Comparison of ENCODE assay signal across 7 mouse cellular contexts in the genomic region with DNA sequence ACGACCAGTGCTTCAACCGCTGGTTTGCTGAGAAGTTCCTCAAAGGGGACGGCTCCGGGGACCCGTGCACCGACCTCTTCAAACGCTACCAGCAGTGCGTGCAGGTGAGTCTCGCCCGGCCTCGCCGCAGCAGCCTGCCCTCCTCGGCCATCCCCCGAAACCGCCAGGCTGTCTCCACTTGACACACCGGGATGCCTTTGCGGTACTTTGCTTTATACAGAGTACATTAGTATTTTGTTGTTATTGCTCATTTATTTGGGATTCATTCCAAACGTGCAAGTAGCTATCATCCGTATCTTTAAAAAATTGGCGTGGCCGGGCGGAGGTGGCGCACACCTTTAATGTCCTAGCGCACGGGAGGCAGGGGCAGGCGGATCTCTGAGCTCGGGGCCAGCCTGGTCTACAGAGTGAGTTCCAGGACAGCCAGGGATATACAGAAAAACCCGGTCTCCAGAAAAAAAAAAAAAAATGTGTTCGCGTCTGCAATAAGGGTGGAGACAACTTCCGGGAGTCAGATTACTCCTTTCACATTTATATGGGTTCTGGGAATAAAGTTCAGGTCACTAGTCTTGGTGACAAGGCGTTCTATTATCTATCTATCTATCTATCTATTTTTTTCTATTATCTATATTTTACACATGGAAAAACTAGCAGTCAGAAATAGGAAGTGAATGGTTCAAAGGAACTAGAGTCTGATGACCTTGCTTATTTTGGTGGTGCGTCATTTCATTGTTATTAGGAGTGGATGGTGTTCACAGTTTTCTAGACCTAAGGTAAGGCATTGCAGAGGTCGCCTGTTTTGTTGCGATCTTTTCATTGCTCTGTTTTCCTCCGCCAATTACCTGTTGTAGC. TPM values are rescaled to one million over a fixed set of nuclear protein-coding genes. Genes with fewer than 3 reads are reported as not detected.
A peak's percentile ranks its signal among the peaks of the same experiment; 100 is the strongest.
DNase-seq lines count a peak whose midpoint lies in the region; ATAC-seq lines count a peak whose summit lies in the region.

No protein-coding gene starts in this region.

- ATAC-seq in neural tube, embryonic 11.5 days (ENCODE audit: insufficient read depth, low FRiP score, low TSS enrichment) = no peak
- peak; percentile 64 for ATAC-seq in erythroid progenitor cell, adult 5-6 weeks (replicated peaks; ENCODE audit: low FRiP score, poor library complexity, severe bottlenecking)
- ATAC-seq in limb, embryonic 15.5 days (ENCODE audit: insufficient number of reproducible peaks, low FRiP score, low TSS enrichment, low read depth) = no peak
- ATAC-seq in stomach, embryonic 15.5 days (ENCODE audit: insufficient read depth, low FRiP score, low read depth) = peak; percentile 74

- peak overlapping the region; percentile 90 for H3K9ac ChIP-seq in neural tube, embryonic 11.5 days (ENCODE audit: low read length)
- H3K9ac ChIP-seq in limb, embryonic 15.5 days = peak overlapping the region; percentile 90
- peak overlapping the region; percentile 85; the same call in 1 of the 2 replicates for H3K9ac ChIP-seq in stomach, embryonic 15.5 days

- no peaks in the 10 kb centered on the region for H3K27me3 ChIP-seq in neural tube, embryonic 11.5 days (ENCODE audit: control insufficient read depth, insufficient read depth, low read length)
- H3K27me3 ChIP-seq in limb, embryonic 15.5 days = no peaks in the 10 kb centered on the region
- H3K27me3 ChIP-seq in stomach, embryonic 15.5 days (replicated peaks) = no peaks in the 10 kb centered on the region

- H3K4me3 ChIP-seq in neural tube, embryonic 11.5 days (ENCODE audit: low read depth, low read length) = peak overlapping the region; percentile 77
- peak overlapping the region; percentile 91 for H3K4me3 ChIP-seq in limb, embryonic 15.5 days
- H3K4me3 ChIP-seq in stomach, embryonic 15.5 days (replicated peaks) = peak overlapping the region; percentile 91

- peak overlapping the region; percentile 55 for H3K4me2 ChIP-seq in neural tube, embryonic 11.5 days (ENCODE audit: low read depth)
- peak overlapping the region; percentile 74 for H3K4me2 ChIP-seq in limb, embryonic 15.5 days
- H3K4me2 ChIP-seq in stomach, embryonic 15.5 days = peak overlapping the region; percentile 62

- H3K27ac ChIP-seq in neural tube, embryonic 11.5 days (ENCODE audit: low read depth, low read length) = no peak overlapping the region
- H3K27ac ChIP-seq in limb, embryonic 15.5 days = peak overlapping the region; percentile 69; the same call in 1 of the 2 replicates
- H3K27ac ChIP-seq in stomach, embryonic 15.5 days = peak overlapping the region; percentile 86

- no peaks in the 10 kb centered on the region for H3K9me3 ChIP-seq in neural tube, embryonic 11.5 days (ENCODE audit: control insufficient read depth, low read length)
- no peaks in the 10 kb centered on the region for H3K9me3 ChIP-seq in limb, embryonic 15.5 days
- H3K9me3 ChIP-seq in stomach, embryonic 15.5 days = no peaks in the 10 kb centered on the region

- DNase-seq in neural tube, embryonic 11.5 days (ENCODE audit: low spot score) = no peak
- no peak for DNase-seq in neural tube, embryonic 10.5 days (ENCODE audit: extremely low spot score, low spot score)
- no peak for DNase-seq in urinary bladder, adult 2 months (ENCODE audit: low spot score)
- no peak for DNase-seq in right cerebral cortex, postnatal 36 days (ENCODE audit: low spot score in 2 of 2)

- peaks cover 16% of the 10 kb centered on the region for H3K4me1 ChIP-seq in neural tube, embryonic 11.5 days (ENCODE audit: control insufficient read depth, insufficient read depth, low read length)
- H3K4me1 ChIP-seq in limb, embryonic 15.5 days = peaks cover 12% of the 10 kb centered on the region
- peaks cover 6% of the 10 kb centered on the region; the same call in 1 of the 2 replicates for H3K4me1 ChIP-seq in stomach, embryonic 15.5 days

- 13% methylated on average over 36 of the region's 36 CpGs for WGBS in neural tube, embryonic 11.5 days
- WGBS in limb, embryonic 15.5 days = 12% methylated on average over 36 of the region's 36 CpGs
- WGBS in stomach, embryonic 15.5 days = 11% methylated on average over 36 of the region's 36 CpGs

- peaks cover 9% of the 10 kb centered on the region for H3K36me3 ChIP-seq in neural tube, embryonic 11.5 days (ENCODE audit: control insufficient read depth, insufficient read depth, low read length)
- H3K36me3 ChIP-seq in limb, embryonic 15.5 days = peaks cover 44% of the 10 kb centered on the region
- H3K36me3 ChIP-seq in stomach, embryonic 15.5 days = peaks cover 30% of the 10 kb centered on the region

RNA-seq across cellular contexts. Expression of gene Triap1, which starts 0.5 kb away (rescaled TPM):
- polyA plus RNA-seq in neural tube, embryonic 11.5 days (2014; fragmentation: Nextera tagmentation; extraction: Ambion mirVana) = 55.6 and 60.2 TPM in 2 replicates
- total RNA-seq in erythroid progenitor cell, adult 5-6 weeks (2015; ENCODE audit: low replicate concordance) = 19.3 and 19.8 TPM in 2 replicates
- 3.2 and 8.5 TPM in 2 replicates for total RNA-seq in erythroid progenitor cell, adult 5-6 weeks (2017; ENCODE audit: low replicate concordance)
- polyA plus RNA-seq in limb, embryonic 15.5 days (2015; fragmentation: Nextera tagmentation; extraction: Ambion mirVana) = 60.6 and 66.9 TPM in 2 replicates
- 52.0 and 58.1 TPM in 2 replicates for polyA plus RNA-seq in stomach, embryonic 15.5 days (2015; fragmentation: Nextera tagmentation; extraction: Ambion mirVana)
- polyA plus RNA-seq in urinary bladder, adult 2 months (2012; rRNA removed) = 47.5 and 63.9 TPM in 2 replicates

RNA-seq across cellular contexts. Expression of gene Gatc, which starts 0.6 kb away (rescaled TPM):
- polyA plus RNA-seq in neural tube, embryonic 11.5 days (2014; fragmentation: Nextera tagmentation; extraction: Ambion mirVana) = 40.4 and 42.3 TPM in 2 replicates
- total RNA-seq in erythroid progenitor cell, adult 5-6 weeks (2015; ENCODE audit: low replicate concordance) = 25.6 and 32.3 TPM in 2 replicates
- total RNA-seq in erythroid progenitor cell, adult 5-6 weeks (2017; ENCODE audit: low replicate concordance) = 6.4 and 10.9 TPM in 2 replicates
- 25.3 and 27.6 TPM in 2 replicates for polyA plus RNA-seq in limb, embryonic 15.5 days (2015; fragmentation: Nextera tagmentation; extraction: Ambion mirVana)
- polyA plus RNA-seq in stomach, embryonic 15.5 days (2015; fragmentation: Nextera tagmentation; extraction: Ambion mirVana) = 23.0 and 26.6 TPM in 2 replicates
- 13.6 and 18.0 TPM in 2 replicates for polyA plus RNA-seq in urinary bladder, adult 2 months (2012; rRNA removed)

RNA-seq across cellular contexts. Expression of gene Cox6a1, which starts 7.2 kb away (rescaled TPM):
- 799 and 803 TPM in 2 replicates for polyA plus RNA-seq in neural tube, embryonic 11.5 days (2014; fragmentation: Nextera tagmentation; extraction: Ambion mirVana)
- 265 and 340 TPM in 2 replicates for total RNA-seq in erythroid progenitor cell, adult 5-6 weeks (2015; ENCODE audit: low replicate concordance)
- 55.4 and 95.0 TPM in 2 replicates for total RNA-seq in erythroid progenitor cell, adult 5-6 weeks (2017; ENCODE audit: low replicate concordance)
- 800 and 820 TPM in 2 replicates for polyA plus RNA-seq in limb, embryonic 15.5 days (2015; fragmentation: Nextera tagmentation; extraction: Ambion mirVana)
- 1,002 and 1,095 TPM in 2 replicates for polyA plus RNA-seq in stomach, embryonic 15.5 days (2015; fragmentation: Nextera tagmentation; extraction: Ambion mirVana)
- 940 and 1,078 TPM in 2 replicates for polyA plus RNA-seq in urinary bladder, adult 2 months (2012; rRNA removed)

RNA-seq across cellular contexts. Expression of gene Srsf9, which starts 14.6 kb away (rescaled TPM):
- polyA plus RNA-seq in neural tube, embryonic 11.5 days (2014; fragmentation: Nextera tagmentation; extraction: Ambion mirVana) = 327 and 330 TPM in 2 replicates
- total RNA-seq in erythroid progenitor cell, adult 5-6 weeks (2015; ENCODE audit: low replicate concordance) = 26.8 and 36.4 TPM in 2 replicates
- total RNA-seq in erythroid progenitor cell, adult 5-6 weeks (2017; ENCODE audit: low replicate concordance) = 45.7 and 86.4 TPM in 2 replicates
- 222 and 246 TPM in 2 replicates for polyA plus RNA-seq in limb, embryonic 15.5 days (2015; fragmentation: Nextera tagmentation; extraction: Ambion mirVana)
- 233 and 262 TPM in 2 replicates for polyA plus RNA-seq in stomach, embryonic 15.5 days (2015; fragmentation: Nextera tagmentation; extraction: Ambion mirVana)
- 56.7 and 60.4 TPM in 2 replicates for polyA plus RNA-seq in urinary bladder, adult 2 months (2012; rRNA removed)

RNA-seq across cellular contexts. Expression of gene Dynll1, which starts 40.7 kb away (rescaled TPM):
- polyA plus RNA-seq in neural tube, embryonic 11.5 days (2014; fragmentation: Nextera tagmentation; extraction: Ambion mirVana) = 1,631 and 1,672 TPM in 2 replicates
- 310 and 338 TPM in 2 replicates for total RNA-seq in erythroid progenitor cell, adult 5-6 weeks (2015; ENCODE audit: low replicate concordance)
- 98.2 and 201 TPM in 2 replicates for total RNA-seq in erythroid progenitor cell, adult 5-6 weeks (2017; ENCODE audit: low replicate concordance)
- 1,678 and 1,810 TPM in 2 replicates for polyA plus RNA-seq in limb, embryonic 15.5 days (2015; fragmentation: Nextera tagmentation; extraction: Ambion mirVana)
- polyA plus RNA-seq in stomach, embryonic 15.5 days (2015; fragmentation: Nextera tagmentation; extraction: Ambion mirVana) = 1,324 and 1,567 TPM in 2 replicates
- 565 and 747 TPM in 2 replicates for polyA plus RNA-seq in urinary bladder, adult 2 months (2012; rRNA removed)

Comparison
In these comparisons a context has a peak if more than half of its experiments do, and no peak if none do; other contexts are left out.
1. ATAC-seq: peak in erythroid progenitor cell, adult 5-6 weeks (single experiment) and stomach, embryonic 15.5 days (single experiment); none in neural tube, embryonic 11.5 days (single experiment) and limb, embryonic 15.5 days (single experiment).
2. Peak in every context shown above with its lines, with median percentiles within 50 percentile points of each other: H3K4me2 ChIP-seq, H3K4me3 ChIP-seq and H3K9ac ChIP-seq.